Mouse (Mus musculus) heart, postnatal 10 days (tissue): ENCODE measurements around the gene Prkca. TPM values are rescaled to one million over a fixed set of nuclear protein-coding genes. Genes with fewer than 3 reads are reported as not detected.

Experiments used
- DNase-seq, 2 experiments: peaks; one replicate each; pipeline ENCODE4 v3.0.0; 2021
- intact Hi-C: fragments of 180-260 bp; cut with DNase I; formaldehyde crosslinking; loops from one replicate; pipeline ENCODE4 v1.15.1; 2025
- microRNA-seq, 2 experiments: library from miRNA; unstranded; fragments of <30 nt; microRNA quantifications; one replicate each; pipeline ENCODE4 v1.2.0; 2022
- total RNA-seq, 2 experiments: library from RNA; stranded (reverse); gene quantifications; 2 replicates each; pipeline ENCODE4 v1.2.3; 2021

Gene Prkca
- total RNA-seq, 2 experiments from 2014 or later: 44.8 to 52.4 TPM

DNA sequence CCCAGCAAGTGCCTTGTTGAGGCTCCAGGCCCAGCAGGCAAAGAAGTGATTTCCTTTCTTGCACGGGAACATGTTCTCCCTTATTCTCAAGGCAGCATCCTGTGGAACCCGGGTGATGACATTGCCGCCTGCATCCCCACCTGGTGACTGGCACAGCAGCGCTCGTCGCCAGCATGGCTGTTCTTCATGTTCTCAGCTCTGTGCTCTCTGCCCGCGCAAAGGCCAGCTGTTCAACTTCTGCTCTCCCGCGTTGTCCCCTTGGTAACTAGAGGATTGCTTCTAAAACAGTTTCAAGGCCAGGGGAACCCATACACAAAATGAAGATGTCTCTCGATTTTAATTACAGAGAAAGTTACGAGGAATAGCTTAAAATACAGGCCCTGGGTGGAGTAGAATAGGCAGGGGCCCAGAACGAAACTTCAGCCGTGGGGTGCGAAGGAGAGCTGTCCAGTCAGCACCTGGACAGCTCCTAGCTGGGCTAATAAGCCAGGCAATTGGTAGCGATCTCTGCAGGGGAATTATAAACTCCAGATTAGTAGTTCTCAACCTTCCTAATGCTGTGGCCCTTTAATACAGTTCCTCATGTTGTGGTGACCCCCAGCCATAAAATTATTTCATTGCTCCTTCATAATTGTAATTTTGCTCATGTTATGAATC, 423.7 kb downstream of the Prkca start:
- peak; percentile 21 to 41 for DNase-seq
- intact Hi-C loops: no loop called here

DNA sequence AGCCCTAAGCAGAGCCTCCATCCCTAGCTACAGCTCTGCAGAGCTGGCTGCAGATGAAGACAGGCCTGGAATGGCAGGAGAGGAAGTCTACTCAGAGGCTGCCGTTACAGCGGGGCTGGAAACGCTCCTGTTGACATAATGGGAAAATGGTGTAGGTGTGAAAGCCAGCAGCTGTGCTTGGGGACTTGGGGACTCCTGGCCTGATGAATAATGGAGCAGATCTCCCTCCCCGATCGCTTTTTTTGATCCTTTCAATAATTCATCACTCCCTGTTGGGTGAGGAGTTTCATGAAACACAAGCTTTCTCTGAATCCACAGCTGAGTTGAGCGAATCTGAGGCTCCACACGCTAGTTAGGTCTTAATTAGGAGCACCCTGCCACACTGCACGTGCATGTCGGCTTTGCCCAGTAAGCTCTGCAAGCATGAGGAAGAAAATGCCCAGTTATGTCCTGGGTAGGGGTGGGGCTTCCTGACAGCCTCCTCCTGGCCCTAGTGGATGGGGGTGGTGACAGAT, 425.9 kb downstream of the Prkca start:
- intact Hi-C loops: no loop called here
- DNase-seq: no peak

DNA sequence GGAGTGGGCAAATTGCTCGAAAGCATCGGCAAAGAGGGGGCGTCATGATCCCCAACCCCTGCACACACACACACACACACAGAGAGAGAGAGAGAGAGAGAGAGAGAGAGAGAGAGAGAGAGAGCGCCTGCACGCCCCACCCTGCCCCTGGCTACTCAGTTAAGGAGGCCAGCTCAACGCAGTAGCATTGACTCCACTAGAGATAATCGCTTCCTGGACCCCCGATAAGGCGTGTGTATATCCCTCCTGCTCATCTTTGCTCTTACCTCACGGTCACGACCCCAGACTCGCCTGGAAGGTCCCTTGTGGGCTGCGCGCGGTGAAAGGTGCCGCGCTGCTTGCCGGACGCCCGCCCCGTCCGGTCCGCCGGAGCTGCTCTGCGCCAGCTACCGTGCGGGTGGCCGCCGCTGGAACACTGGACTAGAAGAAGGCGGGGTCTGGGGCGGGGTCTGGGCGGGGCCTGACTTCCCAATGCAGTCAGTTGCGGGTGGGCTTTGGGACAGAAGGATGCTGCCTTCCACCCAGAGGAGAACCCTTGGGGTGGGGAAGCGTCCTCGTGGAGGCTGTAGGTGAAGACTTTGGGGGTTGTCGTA, 429.0 kb downstream of the Prkca start, which contains the start of gene Cacng5:
Cacng5 (minus strand) TSS at position 422 of the 593 bp plus-strand sequence.
- intact Hi-C loops: no loop called here
- DNase-seq: no peak

DNA sequence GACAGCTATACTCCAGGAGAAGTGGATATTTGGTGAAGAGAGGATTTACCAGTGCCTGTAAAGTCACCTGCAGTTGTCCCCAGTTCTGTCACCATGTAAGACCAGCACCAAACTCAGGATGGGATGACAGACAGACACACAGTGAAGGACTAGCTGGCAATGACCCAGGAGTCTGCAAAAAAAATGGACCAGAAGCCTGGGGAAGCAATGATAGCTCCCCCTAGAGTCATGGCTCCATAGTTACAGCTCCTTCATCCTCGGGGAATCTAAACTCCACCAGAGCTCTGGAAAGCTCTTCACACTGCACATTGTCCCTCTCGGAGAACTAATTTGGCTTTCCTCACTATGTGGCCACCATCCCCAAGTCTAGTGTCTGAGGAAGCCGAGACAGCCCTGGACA, 430.4 kb downstream of the Prkca start:
- no peak for DNase-seq
- intact Hi-C loops: no loop called here

DNA sequence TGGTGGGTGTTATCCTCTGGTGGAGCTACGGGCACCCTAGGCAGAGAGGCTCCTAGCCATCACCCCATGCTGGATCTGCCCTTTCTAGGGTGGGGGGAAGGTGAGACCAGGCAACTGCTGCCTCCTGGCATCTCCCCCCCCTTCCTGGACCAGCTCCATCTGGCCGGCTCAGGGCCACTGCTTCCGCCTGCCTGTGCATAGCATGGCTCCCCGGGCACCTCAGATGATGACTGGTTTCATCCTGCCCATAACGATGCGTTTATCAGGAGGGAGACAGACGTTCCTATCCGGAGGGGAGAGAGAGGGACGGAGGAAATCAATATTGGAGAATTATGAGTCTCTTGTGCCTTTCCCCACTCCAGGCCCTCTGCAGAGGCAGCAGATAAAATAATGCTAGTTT, 438.4 kb downstream of the Prkca start:
- intact Hi-C loops: no loop called here
- DNase-seq: no peak

DNA sequence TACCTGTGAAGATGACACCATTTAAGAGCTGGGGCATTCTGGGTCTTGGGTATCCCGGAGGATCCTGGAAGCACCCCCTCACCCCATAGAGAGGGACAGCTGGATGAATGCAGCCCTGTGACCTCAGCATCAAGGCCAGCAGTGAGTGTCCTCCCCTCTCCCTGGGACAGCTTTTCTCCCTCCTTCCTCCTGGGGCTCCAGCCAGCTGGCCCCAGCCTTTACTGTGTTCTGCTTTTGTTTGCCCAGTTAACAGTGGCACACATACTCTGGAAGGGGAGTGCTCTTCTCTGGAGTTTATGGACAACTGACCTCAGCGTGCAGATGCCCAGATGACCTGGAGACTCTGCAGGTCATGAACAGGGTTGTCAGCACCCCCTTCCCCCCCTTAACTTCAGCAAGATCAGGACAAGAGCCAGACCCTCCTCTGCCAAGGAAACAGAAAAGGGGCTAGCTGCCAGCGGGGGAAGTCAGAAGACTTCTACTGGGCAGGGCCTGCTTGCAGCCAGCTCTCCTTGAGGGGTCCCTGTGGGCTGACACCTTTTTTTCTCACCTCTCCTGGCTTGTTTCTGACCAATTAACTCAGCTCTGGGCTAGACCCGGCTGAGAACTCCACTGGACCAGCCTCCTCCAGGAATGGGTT, 439.6 kb downstream of the Prkca start:
- DNase-seq: peak; percentile 33 to 40
- intact Hi-C loops: no loop called here

DNA sequence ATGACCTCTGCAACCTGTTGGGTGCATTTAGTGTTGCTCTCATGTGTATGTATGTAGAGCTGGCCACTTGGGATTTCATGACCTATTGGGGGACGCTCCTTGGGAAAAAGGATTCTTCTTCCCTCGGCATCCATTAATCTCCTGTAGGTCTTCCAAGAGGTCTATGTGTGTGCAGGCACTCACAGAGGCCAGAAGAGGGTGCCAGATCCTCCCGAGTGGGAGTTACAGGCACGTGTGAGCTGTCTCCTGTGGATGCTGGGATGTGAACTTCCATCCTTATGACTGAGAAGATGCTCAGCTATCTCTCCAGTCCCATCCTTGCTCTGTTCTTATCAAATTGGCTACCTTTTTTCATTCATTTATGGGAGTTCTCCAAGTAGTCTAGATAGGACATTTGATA, 443.3 kb downstream of the Prkca start:
- DNase-seq: no peak
- intact Hi-C loops: no loop called here

DNA sequence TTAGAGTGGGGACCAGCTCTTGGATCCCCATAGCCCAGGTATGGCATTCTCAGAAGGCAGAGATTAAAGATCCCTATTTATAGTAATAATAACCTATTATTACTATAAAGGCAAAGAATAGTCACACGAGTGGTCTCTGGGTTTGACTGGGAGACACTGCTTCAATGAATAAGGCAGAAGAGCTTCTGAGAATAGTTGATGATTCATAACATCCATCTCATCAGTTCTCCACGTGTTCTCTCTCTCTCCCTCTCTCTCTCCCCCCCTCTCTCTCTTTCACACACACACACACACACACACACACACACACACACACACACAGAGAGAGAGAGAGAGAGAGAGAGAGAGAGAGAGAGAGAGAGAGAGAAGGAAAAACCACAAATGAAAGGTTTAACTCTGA, 445.0 kb downstream of the Prkca start:
- intact Hi-C loops: no loop called here

DNA sequence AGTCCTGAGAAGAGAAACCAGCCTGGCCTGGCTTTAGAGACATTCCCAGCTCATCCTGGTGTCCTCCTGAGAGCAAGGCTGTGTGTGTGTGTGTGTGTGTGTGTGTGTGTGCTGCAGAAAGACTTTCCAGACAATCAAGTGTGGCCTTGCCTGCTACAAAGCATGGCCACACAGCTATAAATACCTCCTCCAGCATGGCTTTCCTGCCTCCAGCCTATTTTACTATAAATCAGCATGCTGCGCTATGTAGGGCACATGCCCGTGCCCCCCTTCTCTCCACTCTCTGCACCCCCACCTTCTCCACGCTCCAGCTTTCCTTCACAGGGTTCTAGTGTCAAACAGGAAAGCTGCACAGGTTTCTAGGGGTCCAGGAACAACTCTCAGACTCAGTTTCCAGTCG, 448.1 kb downstream of the Prkca start:
- intact Hi-C loops: no loop called here
- DNase-seq: no peak

More for the DNA sequence above, 445.0 kb downstream of the Prkca start:
- DNase-seq: no peak

DNA sequence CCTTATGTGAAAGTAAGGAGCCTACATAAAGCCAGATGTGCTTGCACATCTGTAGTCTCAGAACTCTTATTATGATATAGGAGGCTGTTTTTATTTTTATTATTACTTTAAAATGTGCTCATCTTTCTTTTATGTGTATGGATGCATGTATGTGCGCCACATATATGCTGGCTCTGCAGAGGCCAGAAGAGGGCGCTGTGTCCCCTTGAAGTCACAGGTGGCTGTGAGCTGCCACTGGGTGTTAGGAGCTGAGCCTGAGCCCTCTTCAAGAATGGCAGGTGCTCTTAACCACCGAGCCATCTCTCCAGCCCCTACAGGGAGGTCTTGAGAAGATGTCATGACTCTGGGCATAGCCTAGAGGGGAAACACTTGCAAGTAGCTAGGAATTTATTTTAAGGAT, 452.4 kb downstream of the Prkca start:
- intact Hi-C loops: no loop called here
- no peak for DNase-seq

DNA sequence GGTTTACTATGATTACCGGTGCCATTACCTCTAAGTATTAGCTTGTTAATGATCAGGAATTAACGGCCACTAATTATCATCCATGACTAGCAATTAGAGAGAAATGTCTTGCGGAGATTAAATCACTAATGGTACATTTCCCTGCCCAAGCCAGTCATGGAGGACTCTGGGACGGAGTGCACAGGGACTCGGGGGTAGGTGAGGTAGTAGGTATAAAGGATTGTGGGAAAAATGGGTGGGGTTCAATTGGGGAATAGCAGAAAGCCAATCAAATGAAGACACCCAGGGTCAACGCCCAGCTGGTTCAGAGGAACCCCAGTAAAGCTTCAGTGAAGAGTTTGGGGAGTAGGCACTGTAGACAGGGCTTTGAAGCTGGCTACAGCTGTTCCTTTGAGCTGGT, 456.4 kb downstream of the Prkca start:
- no peak for DNase-seq
- intact Hi-C loops: no loop called here

Small RNA genes lying within 50 kb of the gene (microRNA-seq; reads per million reads assigned to microRNA genes)
- 0 reads per million in 2 experiments for gene Mir7223

Other genes with a start within 250 kb of the Prkca start
- under 1 TPM in 1 of 2 experiments, not detected in 1; 0.22 TPM for gene Apoh, start 574 bp downstream of the Prkca start, total RNA-seq
- gene Cep112, start 81.3 kb upstream of the Prkca start, total RNA-seq: 10 to 100 TPM; 10.8 to 11.8 TPM